Mouse (Mus musculus): ENCODE results near the gene Fzr1. TPM values are rescaled to one million over a fixed set of nuclear protein-coding genes. Genes with fewer than 3 reads are reported as not detected.
A peak's percentile ranks its signal among the peaks of the same experiment; 100 is the strongest.

Fzr1 gene
- total RNA-seq (2014; rRNA removed; ENCODE audit: low replicate concordance) (47.6 and 53.9 TPM in 2 replicates), polyA plus RNA-seq (2015; fragmentation: Nextera tagmentation; extraction: Ambion mirVana) (45.8 and 48.4 TPM in 2 replicates)

GRCm38 (mm10) chr10:81377793-81378552 lies at the start of gene Fzr1:
Fzr1 (minus strand) TSS chr10:81378516.
- Histone ChIP-seq H3K36me3 (replicated peaks; ENCODE audit: control insufficient read depth, insufficient read depth, low read length) (peaks cover 24% of the 10 kb centered on the region), H3K4me2 (ENCODE audit: low read depth, low read length) (peak within 1 kb of the TSS; percentile 83), H3K4me1 (ENCODE audit: control insufficient read depth, insufficient read depth) (peaks cover 17% of the 10 kb centered on the region), H3K27me3 (ENCODE audit: control insufficient read depth, insufficient read depth, low read length) (no peaks in the 10 kb centered on the region), H3K9me3 (replicated peaks; ENCODE audit: control insufficient read depth, low read length) (no peaks in the 10 kb centered on the region), H3K4me3 (ENCODE audit: low read depth, low read length) (peak within 1 kb of the TSS; percentile 87), H3K27ac (ENCODE audit: low read depth) (peak within 1 kb of the TSS; percentile 78), H3K9ac (replicated peaks; ENCODE audit: low read depth, low read length) (peak within 1 kb of the TSS; percentile 92)
- DNase-seq (ENCODE audit: low spot score) (no peak), ATAC-seq (ENCODE audit: insufficient read depth, low read depth) (peak; percentile 2; the same call in 1 of the 2 replicates)
- no peak for TF ChIP-seq CTCF (IDR thresholded peaks at IDR 0.05; ENCODE audit: low read depth)
- no peak for TF ChIP-seq EP300 (IDR thresholded peaks at IDR 0.05; ENCODE audit: low read depth)
- under 1% methylated on average over 54 of the region's 59 CpGs for WGBS

- H3K4me1 ChIP-seq (ENCODE audit: control insufficient read depth, insufficient read depth): peaks cover 21% of the 10 kb centered on the region
- H3K27me3 ChIP-seq (ENCODE audit: control insufficient read depth, insufficient read depth, low read length): no peaks in the 10 kb centered on the region
- TF ChIP-seq CTCF (IDR thresholded peaks at IDR 0.05; ENCODE audit: low read depth) (no peak), EP300 (IDR thresholded peaks at IDR 0.05; ENCODE audit: low read depth) (no peak)
- H3K9me3 ChIP-seq (replicated peaks; ENCODE audit: control insufficient read depth, low read length): no peaks in the 10 kb centered on the region
- ATAC-seq (ENCODE audit: insufficient read depth, low read depth): no peak
- H3K9ac ChIP-seq (replicated peaks; ENCODE audit: low read depth, low read length): no peak overlapping the region
- 90% methylated on average over 8 of the region's 8 CpGs for WGBS
- no peak overlapping the region; the same call in 1 of the 2 replicates for H3K27ac ChIP-seq (ENCODE audit: low read depth)
- no peak overlapping the region for H3K4me3 ChIP-seq (ENCODE audit: low read depth, low read length)
- no peak for DNase-seq (ENCODE audit: low spot score)
- no peaks in the 10 kb centered on the region for H3K36me3 ChIP-seq (replicated peaks; ENCODE audit: control insufficient read depth, insufficient read depth, low read length)
- no peak overlapping the region for H3K4me2 ChIP-seq (ENCODE audit: low read depth, low read length)
Observed at GRCm38 (mm10) chr10:81427804-81428506, 49.6 kb upstream of the Fzr1 start.

- DNase-seq (ENCODE audit: low spot score): no peak
- peak overlapping the region; percentile 95 for H3K4me2 ChIP-seq (ENCODE audit: low read depth, low read length)
- ATAC-seq (ENCODE audit: insufficient read depth, low read depth): no peak
- no peaks in the 10 kb centered on the region for H3K27me3 ChIP-seq (ENCODE audit: control insufficient read depth, insufficient read depth, low read length)
- peaks cover 21% of the 10 kb centered on the region for H3K4me1 ChIP-seq (ENCODE audit: control insufficient read depth, insufficient read depth)
- peak overlapping the region; percentile 80 for H3K4me3 ChIP-seq (ENCODE audit: low read depth, low read length)
- H3K36me3 ChIP-seq (replicated peaks; ENCODE audit: control insufficient read depth, insufficient read depth, low read length): no peaks in the 10 kb centered on the region
- WGBS: 29% methylated on average over 3 of the region's 3 CpGs
- TF ChIP-seq CTCF (IDR thresholded peaks at IDR 0.05; ENCODE audit: low read depth) (no peak), EP300 (IDR thresholded peaks at IDR 0.05; ENCODE audit: low read depth) (no peak)
- peak overlapping the region; percentile 52 for H3K27ac ChIP-seq (ENCODE audit: low read depth)
- H3K9ac ChIP-seq (replicated peaks; ENCODE audit: low read depth, low read length): peak overlapping the region; percentile 69; the same call in 1 of the 2 replicates
- no peaks in the 10 kb centered on the region for H3K9me3 ChIP-seq (replicated peaks; ENCODE audit: control insufficient read depth, low read length)
Observed at GRCm38 (mm10) chr10:81427327-81427726, 49.0 kb upstream of the Fzr1 start.

GRCm38 (mm10) chr10:81426897-81427296 lies 48.6 kb upstream of the Fzr1 start:
- Histone ChIP-seq H3K9me3 (replicated peaks; ENCODE audit: control insufficient read depth, low read length) (no peaks in the 10 kb centered on the region), H3K4me3 (ENCODE audit: low read depth, low read length) (peak overlapping the region; percentile 80), H3K9ac (replicated peaks; ENCODE audit: low read depth, low read length) (peak overlapping the region; percentile 69), H3K36me3 (replicated peaks; ENCODE audit: control insufficient read depth, insufficient read depth, low read length) (no peaks in the 10 kb centered on the region), H3K4me1 (ENCODE audit: control insufficient read depth, insufficient read depth) (peaks cover 25% of the 10 kb centered on the region), H3K4me2 (ENCODE audit: low read depth, low read length) (peak overlapping the region; percentile 95), H3K27me3 (ENCODE audit: control insufficient read depth, insufficient read depth, low read length) (no peaks in the 10 kb centered on the region), H3K27ac (ENCODE audit: low read depth) (peak overlapping the region; percentile 52)
- ATAC-seq (ENCODE audit: insufficient read depth, low read depth) (no peak), DNase-seq (ENCODE audit: low spot score) (no peak)
- no peak for TF ChIP-seq CTCF (IDR thresholded peaks at IDR 0.05; ENCODE audit: low read depth)
- under 1% methylated on average over 33 of the region's 38 CpGs for WGBS

GRCm38 (mm10) chr10:81426081-81426671 lies 47.9 kb upstream of the Fzr1 start:
- H3K9ac ChIP-seq (replicated peaks; ENCODE audit: low read depth, low read length): peak overlapping the region; percentile 69
- H3K4me3 ChIP-seq (ENCODE audit: low read depth, low read length): peak overlapping the region; percentile 80
- DNase-seq (ENCODE audit: low spot score) (no peak), ATAC-seq (ENCODE audit: insufficient read depth, low read depth) (no peak)
- H3K27me3 ChIP-seq (ENCODE audit: control insufficient read depth, insufficient read depth, low read length): no peaks in the 10 kb centered on the region
- whole genome bisulfite sequencing: under 1% methylated on average over 16 of the region's 33 CpGs
- TF ChIP-seq CTCF (IDR thresholded peaks at IDR 0.05; ENCODE audit: low read depth): no peak
- peak overlapping the region; percentile 83 for H3K27ac ChIP-seq (ENCODE audit: low read depth)
- no peaks in the 10 kb centered on the region for H3K36me3 ChIP-seq (replicated peaks; ENCODE audit: control insufficient read depth, insufficient read depth, low read length)
- H3K9me3 ChIP-seq (replicated peaks; ENCODE audit: control insufficient read depth, low read length): no peaks in the 10 kb centered on the region
- peak overlapping the region; percentile 95 for H3K4me2 ChIP-seq (ENCODE audit: low read depth, low read length)
- peaks cover 31% of the 10 kb centered on the region for H3K4me1 ChIP-seq (ENCODE audit: control insufficient read depth, insufficient read depth)
